Mouse (Mus musculus) fat pad, adult 2 months (tissue): ENCODE measurements around the gene Acot1.

Experiments
- DNase-seq: peaks from one replicate; pipeline ENCODE4 v3.0.0-alpha.2; 2011; ENCODE audit warnings: low read depth, low spot score; ENCODE audit errors: extremely low read depth

The Acot1 gene

DNA sequence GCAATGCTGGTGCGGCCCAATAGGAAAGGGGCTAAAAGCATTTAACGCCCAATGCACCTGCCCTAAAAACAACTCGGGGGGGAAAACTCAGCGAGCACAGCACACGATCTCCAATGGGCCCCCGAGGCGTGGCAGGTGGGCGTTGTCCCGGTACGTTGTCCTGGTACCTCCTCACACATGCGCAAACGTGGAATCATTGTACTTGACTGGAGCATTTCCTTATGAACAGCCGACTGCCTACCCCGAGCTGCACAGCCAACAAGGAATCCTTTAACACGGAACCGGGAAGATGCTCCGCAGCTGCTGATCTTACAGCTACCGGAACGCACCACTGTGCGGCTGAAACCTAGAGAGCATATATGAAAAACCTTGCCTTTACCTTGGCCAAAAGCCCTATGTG, 53.0 kb downstream of the Acot1 start:
- DNase-seq = no peak

- DNase-seq = no peak
These were observed 53.9 kb downstream of the Acot1 start for GRCm38 (mm10) chr12:84063228-84063627.

GRCm38 (mm10) chr12:84063833-84064232, 54.5 kb downstream of the Acot1 start:
- DNase-seq = no peak

DNA sequence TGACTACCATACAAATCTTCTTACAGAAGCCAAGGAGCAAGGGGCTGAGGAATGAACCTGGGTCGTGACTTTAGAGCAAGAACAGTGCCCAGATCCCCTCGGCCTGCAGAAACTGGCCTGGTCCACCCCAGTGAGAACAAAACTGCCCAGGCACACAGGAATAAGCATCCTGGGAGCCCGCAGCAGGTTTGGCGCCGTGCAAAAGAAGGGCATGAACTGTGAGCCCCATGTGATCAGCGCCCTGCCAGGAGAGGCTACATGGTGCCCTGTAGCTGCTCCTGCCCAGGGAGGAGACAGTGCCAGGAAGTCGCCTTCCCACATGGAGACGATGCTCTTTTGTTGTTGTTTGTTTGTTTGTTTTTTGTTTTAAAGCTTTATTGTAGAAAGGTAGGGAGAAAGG, 55.3 kb downstream of the Acot1 start:
- no peak for DNase-seq

DNA sequence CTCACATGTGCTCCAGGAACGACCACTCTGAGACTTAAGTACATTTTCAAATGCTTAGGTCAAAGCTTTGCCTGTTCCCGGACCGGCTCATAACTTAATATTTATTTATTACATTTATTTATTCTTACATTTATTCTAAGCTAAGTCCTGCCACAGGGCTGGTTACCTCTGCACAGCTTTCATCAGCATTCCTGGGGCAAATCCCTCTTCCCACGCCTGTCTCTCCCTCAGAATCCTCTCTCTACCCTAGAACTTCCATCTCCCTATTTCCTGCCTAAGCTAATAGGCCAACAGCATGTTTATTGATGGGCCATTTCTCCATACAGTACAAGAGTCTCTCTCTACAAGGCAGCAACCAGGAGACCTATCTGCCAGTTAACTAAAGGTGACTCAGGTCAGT, 58.5 kb downstream of the Acot1 start:
- no peak for DNase-seq
